Mouse (Mus musculus) spleen, adult 18-20 months (tissue): Measurements from ENCODE around the gene Fezf2.

ENCODE experiments used
- DNase-seq, 2 experiments: peaks; one replicate each; pipeline ENCODE4 v3.0.0; 2022; ENCODE audit warnings: mixed read lengths in 2 of 2

Fezf2 gene

GRCm38 (mm10) chr14:12348089-12348488, at the start of gene Fezf2:
Gene Fezf2 (minus strand): TSS chr14:12348189.
- no peak for DNase-seq

GRCm38 (mm10) chr14:12397561-12397960, 49.6 kb upstream of the Fezf2 start:
- no peak for DNase-seq

- DNase-seq, result no peak
These were observed 46.3 kb upstream of the Fezf2 start for GRCm38 (mm10) chr14:12394318-12394717.

GRCm38 (mm10) chr14:12393271-12393861, 45.4 kb upstream of the Fezf2 start:
- DNase-seq, result no peak

- no peak for DNase-seq
These were observed 43.2 kb upstream of the Fezf2 start for GRCm38 (mm10) chr14:12391167-12391566.

DNA sequence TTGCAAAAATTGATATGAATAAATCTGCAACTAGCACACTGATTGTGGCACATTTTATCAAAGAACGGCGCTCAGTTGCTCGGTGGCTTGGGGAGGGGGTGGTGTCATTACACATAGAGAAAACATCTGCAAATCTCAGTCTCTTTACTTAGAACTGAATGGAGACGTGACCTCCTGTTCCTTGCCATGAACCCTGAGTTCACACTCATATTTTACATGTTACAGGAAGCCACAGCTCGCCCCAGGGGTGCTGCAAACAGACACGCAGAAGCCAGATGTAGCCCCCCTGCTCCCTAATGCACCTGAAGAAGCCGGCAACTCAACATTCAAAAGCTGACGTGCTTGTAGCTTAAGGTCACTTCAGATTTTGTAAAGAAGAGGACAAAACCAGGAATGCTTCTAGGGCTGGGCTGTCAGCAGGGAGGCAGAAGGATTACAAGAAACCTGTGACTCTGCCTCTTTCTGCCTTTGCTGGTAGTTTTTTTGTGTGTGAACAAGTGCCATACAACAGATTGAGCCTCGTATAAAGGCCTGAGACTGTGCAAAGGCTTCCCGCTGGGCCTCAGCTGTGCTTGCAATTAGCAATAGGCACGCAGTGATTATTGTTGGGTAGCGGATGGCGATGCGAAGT, 40.9 kb upstream of the Fezf2 start:
- no peak for DNase-seq

GRCm38 (mm10) chr14:12388192-12388795, 40.3 kb upstream of the Fezf2 start:
- no peak for DNase-seq

DNA sequence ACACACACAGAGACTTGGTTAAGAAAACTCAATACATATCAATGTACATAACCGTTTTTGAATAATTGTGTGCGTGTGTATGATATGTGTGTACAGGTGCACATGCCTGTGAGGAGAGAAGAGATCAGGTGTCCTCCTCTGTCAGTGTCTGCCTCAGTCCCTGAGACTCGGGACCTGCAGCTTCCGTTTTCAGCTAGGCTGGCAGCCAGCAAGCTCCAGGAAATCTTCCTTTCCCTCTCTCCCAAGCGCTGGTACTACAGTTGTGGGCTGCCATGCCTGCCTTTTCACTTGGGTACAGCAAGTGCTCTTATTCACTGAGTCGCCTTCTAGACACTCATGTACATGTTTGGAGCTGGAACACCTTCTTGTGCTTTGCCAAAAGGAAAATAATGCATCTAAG, 39.2 kb upstream of the Fezf2 start:
- no peak for DNase-seq

- no peak for DNase-seq
These were observed 29.9 kb upstream of the Fezf2 start for GRCm38 (mm10) chr14:12377883-12378282.

DNA sequence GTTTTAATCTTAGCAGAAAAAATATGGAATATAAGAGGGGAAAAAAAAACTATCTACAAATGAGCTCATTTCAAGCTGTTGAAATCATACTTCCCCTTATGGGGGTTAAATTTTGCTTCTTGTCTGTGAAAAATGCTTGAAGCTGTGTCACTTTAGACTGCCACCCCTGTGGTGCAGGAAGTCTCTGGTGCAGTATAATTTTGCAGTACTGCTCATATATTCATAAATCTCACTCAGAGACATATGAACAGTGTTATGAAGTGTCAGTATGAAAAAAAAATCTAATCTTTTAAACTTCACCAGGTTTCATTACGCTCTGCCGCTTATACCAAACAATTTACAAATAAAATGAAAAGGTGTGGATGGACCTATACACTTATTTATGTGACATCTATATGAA, 29.3 kb upstream of the Fezf2 start:
- no peak for DNase-seq

- DNase-seq, result no peak
These were observed 27.5 kb upstream of the Fezf2 start for GRCm38 (mm10) chr14:12375451-12375850.

GRCm38 (mm10) chr14:12350271-12350916, 2.4 kb upstream of the Fezf2 start:
- DNase-seq, result no peak

- no peak for DNase-seq
These were observed 1.5 kb upstream of the Fezf2 start for GRCm38 (mm10) chr14:12349334-12350090.

DNA sequence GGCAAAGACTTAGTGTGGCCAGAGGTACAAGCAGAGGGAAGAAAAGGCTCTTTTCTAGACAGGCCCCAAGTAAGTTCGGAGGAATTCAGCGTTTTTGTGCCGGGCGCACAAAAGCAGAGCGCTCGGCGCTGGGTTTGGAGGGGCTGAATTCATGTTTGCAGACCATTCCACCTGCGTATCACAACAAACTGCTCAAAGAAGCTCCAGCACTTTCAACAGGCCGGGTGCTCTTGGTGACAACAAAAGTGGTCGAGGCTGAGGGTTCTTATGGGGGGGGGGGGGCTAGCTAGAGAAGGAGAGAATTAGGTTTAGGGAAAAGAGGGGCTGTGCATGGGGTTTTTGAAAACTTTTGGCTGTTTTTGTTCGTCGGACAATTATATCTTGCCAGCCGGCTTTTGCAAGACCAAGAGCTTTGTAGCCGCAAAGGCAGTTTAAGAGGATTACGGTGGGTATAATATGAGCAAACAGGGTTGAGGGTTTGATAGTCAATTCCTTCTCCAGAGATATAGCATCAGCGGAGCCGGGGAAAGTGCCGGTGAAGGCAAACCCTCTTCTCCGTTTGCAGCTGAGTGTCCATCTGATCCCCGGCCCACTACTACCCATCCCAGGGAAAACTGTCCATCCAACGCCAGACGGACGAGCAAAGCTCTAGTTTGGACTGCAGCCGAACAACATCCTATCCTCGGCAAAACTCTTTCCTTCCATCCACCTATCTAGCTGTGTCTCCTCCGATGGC, 956 bp downstream of the Fezf2 start:
- no peak for DNase-seq

DNA sequence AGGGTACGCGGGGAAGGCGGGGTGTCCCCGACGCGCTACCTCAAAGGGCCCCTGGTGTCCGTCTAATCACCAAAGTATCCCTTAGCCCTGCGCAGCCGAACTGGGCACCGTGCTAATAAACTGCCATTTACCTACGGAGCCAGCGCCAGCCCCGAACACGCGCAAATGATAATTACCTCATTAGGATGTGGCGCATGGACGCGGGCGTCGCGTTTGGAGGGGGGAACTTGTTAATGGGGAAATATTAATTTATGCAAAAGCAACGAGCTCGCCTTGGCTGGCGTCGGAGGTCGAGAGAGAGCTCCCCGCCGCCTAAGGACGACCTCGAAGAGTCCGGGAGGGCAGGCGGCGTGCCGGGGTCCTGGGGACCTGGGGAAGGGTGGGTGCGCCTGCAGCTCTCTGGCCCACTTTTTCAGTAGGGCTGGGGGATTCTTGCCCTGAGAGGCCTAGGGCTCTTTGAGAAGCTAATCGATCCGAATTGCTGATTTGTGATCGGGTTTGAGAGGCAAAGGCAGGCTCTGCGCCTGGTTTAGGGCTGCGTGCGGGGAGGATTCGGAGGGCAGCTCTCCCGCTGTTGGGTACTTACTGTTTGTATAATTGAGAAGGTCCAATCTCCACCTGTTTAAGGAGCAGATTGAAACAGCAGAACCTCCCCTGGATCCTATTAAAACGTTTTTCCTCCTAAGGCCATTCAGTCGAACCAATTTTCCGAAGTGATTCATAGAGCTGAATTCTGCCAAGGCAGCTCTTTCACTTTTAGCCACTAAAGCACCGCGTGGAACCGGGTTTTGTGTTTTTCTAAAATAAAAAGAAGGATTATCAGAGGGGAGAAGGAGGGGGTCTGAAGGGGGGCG, 1.8 kb downstream of the Fezf2 start:
- no peak for DNase-seq

- no peak for DNase-seq
These were observed 2.6 kb downstream of the Fezf2 start for GRCm38 (mm10) chr14:12345241-12345921.

GRCm38 (mm10) chr14:12344746-12345240, 3.2 kb downstream of the Fezf2 start:
- DNase-seq, result no peak

- DNase-seq, result no peak
These were observed 3.8 kb downstream of the Fezf2 start for GRCm38 (mm10) chr14:12344061-12344745.

DNA sequence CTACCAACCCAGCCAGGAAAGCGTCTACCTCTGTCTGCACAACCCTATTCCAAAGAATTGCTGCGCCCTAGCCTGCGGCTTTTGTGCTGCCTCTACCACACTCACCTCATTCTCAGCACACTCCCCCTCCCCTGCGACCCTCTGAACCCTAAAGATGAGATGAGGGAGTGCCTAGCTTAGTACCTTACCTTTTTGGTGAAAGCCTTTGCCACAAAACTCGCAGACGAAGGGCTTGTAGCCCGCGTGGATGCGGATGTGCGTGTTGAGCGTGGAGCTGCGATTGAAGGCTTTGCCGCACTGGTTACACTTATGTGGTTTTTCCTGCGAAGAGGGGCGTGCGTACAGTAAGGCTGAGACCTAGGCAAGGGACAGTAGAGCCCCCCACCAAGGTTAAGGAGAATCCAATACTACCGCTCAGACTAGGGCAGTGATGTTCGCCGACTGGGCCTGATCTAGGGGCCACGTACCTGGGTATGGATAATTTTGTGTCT, 4.5 kb downstream of the Fezf2 start:
- DNase-seq, result no peak
